In genomic region chr2:36139096-36139495, GRCm38 (mm10) we compare ENCODE assay signal across 22 mouse cellular contexts. TPM values are rescaled to one million over a fixed set of nuclear protein-coding genes. Genes with fewer than 3 reads are reported as not detected.
A peak's percentile ranks its signal among the peaks of the same experiment; 100 is the strongest.
DNase-seq lines count a peak whose midpoint lies in the region; ATAC-seq and TF ChIP-seq lines count a peak whose summit lies in the region.
"Had no signal": no experiment of that assay in that cellular context is flagged by ENCODE, and none has a peak within 500 bp of the region (broad histone marks: within the 10 kb centered on the region; RNA-seq: fewer than 3 reads in every experiment).

No protein-coding gene starts in this region.

- intact Hi-C loops in heart, postnatal 25 days (cut with DNase I), result loop anchor here (5.0 kb wide), 2 partner anchors 92 to 127 kb away; partner anchors contain the start of genes Morn5 and Ndufa8

- H3K27me3 ChIP-seq in heart, embryonic 12.5 days (replicated peaks), result no peaks in the 10 kb centered on the region
- no peaks in the 10 kb centered on the region for H3K27me3 ChIP-seq in liver, adult 2 months (ENCODE audit: control insufficient read depth, insufficient read depth, low read length)
- no peaks in the 10 kb centered on the region for H3K27me3 ChIP-seq in liver, embryonic 11.5 days (replicated peaks; ENCODE audit: control insufficient read depth, insufficient read depth, low read length)
- H3K27me3 ChIP-seq in heart, embryonic 16.5 days (ENCODE audit: control insufficient read depth, insufficient read depth, low read length), result no peaks in the 10 kb centered on the region
- H3K27me3 ChIP-seq: embryonic facial prominence, embryonic 15.5 days; forebrain, embryonic 12.5 days; hindbrain, embryonic 12.5 days; limb, embryonic 13.5 days; neural tube, embryonic 13.5 days had no signal

- TF ChIP-seq POLR2A in liver, adult 2 months (IDR thresholded peaks at IDR 0.05; ENCODE audit: extremely low read depth, insufficient read depth, low read length), result no peak

- ATAC-seq in heart, embryonic 12.5 days (ENCODE audit: insufficient number of reproducible peaks, low FRiP score), result no peak
- no peak for ATAC-seq in liver, embryonic 11.5 days (replicated peaks; ENCODE audit: low FRiP score)
- no peak for ATAC-seq in heart, embryonic 16.5 days (replicated peaks; ENCODE audit: extremely low read depth, insufficient read depth, low FRiP score)
- ATAC-seq: inflammation-experienced regulatory T-cells, adult 6 months had no signal

- peaks cover 10% of the 10 kb centered on the region; the same call in 1 of the 2 replicates for H3K79me2 ChIP-seq in liver, adult 2 months (ENCODE audit: control insufficient read depth, insufficient read depth, low read length)

- peaks cover 23% of the 10 kb centered on the region for H3K4me1 ChIP-seq in heart, embryonic 12.5 days (replicated peaks)
- peaks cover 9% of the 10 kb centered on the region; the same call in 1 of the 2 replicates for H3K4me1 ChIP-seq in liver, adult 2 months (ENCODE audit: control insufficient read depth, insufficient read depth, low read length)
- H3K4me1 ChIP-seq in liver, embryonic 11.5 days (replicated peaks; ENCODE audit: control insufficient read depth, insufficient read depth, low read length), result peaks cover 12% of the 10 kb centered on the region; the same call in 1 of the 2 replicates
- peaks cover 31% of the 10 kb centered on the region for H3K4me1 ChIP-seq in heart, embryonic 16.5 days (ENCODE audit: control insufficient read depth, insufficient read depth, low read length)

- TF ChIP-seq CTCF in liver, adult 2 months (IDR thresholded peaks at IDR 0.05; ENCODE audit: low read depth, low read length), result no peak

- peaks cover 33% of the 10 kb centered on the region for H3K36me3 ChIP-seq in heart, embryonic 12.5 days
- peaks cover 6% of the 10 kb centered on the region; the same call in 1 of the 2 replicates for H3K36me3 ChIP-seq in liver, adult 2 months (ENCODE audit: control insufficient read depth, insufficient read depth, low read length)
- H3K36me3 ChIP-seq in liver, embryonic 11.5 days (ENCODE audit: control insufficient read depth, insufficient read depth, low read length), result peaks cover 2% of the 10 kb centered on the region; the same call in 1 of the 2 replicates
- H3K36me3 ChIP-seq in heart, embryonic 16.5 days (ENCODE audit: control insufficient read depth, insufficient read depth), result peaks cover 24% of the 10 kb centered on the region

- H3K27ac ChIP-seq in heart, embryonic 12.5 days (ENCODE audit: poor library complexity, severe bottlenecking), result peak overlapping the region; percentile 56; the same call in 1 of the 2 replicates
- H3K27ac ChIP-seq in liver, adult 2 months (replicated peaks; ENCODE audit: insufficient read depth, low read depth, low read length), result no peak overlapping the region
- no peak overlapping the region for H3K27ac ChIP-seq in liver, embryonic 11.5 days (ENCODE audit: low read depth, low read length)
- H3K27ac ChIP-seq in heart, embryonic 16.5 days (ENCODE audit: low read length), result peak overlapping the region; percentile 79
- H3K27ac ChIP-seq: embryonic facial prominence, embryonic 15.5 days; forebrain, embryonic 12.5 days; hindbrain, embryonic 12.5 days; limb, embryonic 13.5 days; macrophage; neural tube, embryonic 13.5 days had no signal

- peak overlapping the region; percentile 11; the same call in 1 of the 2 replicates for H3K4me2 ChIP-seq in heart, embryonic 12.5 days
- no peak overlapping the region for H3K4me2 ChIP-seq in liver, embryonic 11.5 days
- H3K4me2 ChIP-seq in heart, embryonic 16.5 days (ENCODE audit: low read depth, low read length), result peak overlapping the region; percentile 37; the same call in 1 of the 2 replicates
- H3K4me2 ChIP-seq: embryonic facial prominence, embryonic 15.5 days; forebrain, embryonic 12.5 days; hindbrain, embryonic 12.5 days; limb, embryonic 13.5 days; midbrain, embryonic 11.5 days; neural tube, embryonic 13.5 days had no signal

- no peaks in the 10 kb centered on the region for H3K9me3 ChIP-seq in heart, embryonic 12.5 days (replicated peaks)
- H3K9me3 ChIP-seq in liver, embryonic 11.5 days (ENCODE audit: control insufficient read depth, low read length), result no peaks in the 10 kb centered on the region
- H3K9me3 ChIP-seq in heart, embryonic 16.5 days (replicated peaks; ENCODE audit: control insufficient read depth, low read length), result no peaks in the 10 kb centered on the region
- H3K9me3 ChIP-seq: embryonic facial prominence, embryonic 15.5 days; forebrain, embryonic 12.5 days; hindbrain, embryonic 12.5 days; limb, embryonic 13.5 days; neural tube, embryonic 13.5 days had no signal

- 27% methylated on average over 2 of the region's 2 CpGs for WGBS in heart, embryonic 12.5 days
- WGBS in liver, adult 2 months, result 61% methylated on average over 2 of the region's 2 CpGs
- 75% methylated on average over 2 of the region's 2 CpGs for WGBS in liver, embryonic 11.5 days
- WGBS in heart, embryonic 16.5 days, result 23% methylated on average over 2 of the region's 2 CpGs

- no peak for DNase-seq in heart, postnatal 25 days (ENCODE audit: low spot score)
- DNase-seq in liver, adult 2 months (ENCODE audit: extremely low read depth, low read depth, low spot score), result peak; percentile 16
- no peak for DNase-seq in liver, embryonic 11.5 days (ENCODE audit: low spot score)
- peak; percentile 27 for DNase-seq in Muller cell, postnatal 12 days (ENCODE audit: inconsistent ontology term)
- DNase-seq in thymus, postnatal 0 days (ENCODE audit: low spot score), result no peak
- DNase-seq in urinary bladder, postnatal 4 days (ENCODE audit: low spot score in 2 of 2), result no peak
- DNase-seq: cerebellum, adult 9-11 months; embryo, embryonic 11 days; gastrocnemius, postnatal 36 days; kidney, postnatal 4 days; spleen, adult 18-20 months; thymus, postnatal 14 days had no signal

- H3K4me3 ChIP-seq in heart, embryonic 12.5 days, result no peak overlapping the region
- no peak overlapping the region for H3K4me3 ChIP-seq in liver, adult 2 months (ENCODE audit: insufficient read depth, low read depth, low read length)
- no peak overlapping the region for H3K4me3 ChIP-seq in liver, embryonic 11.5 days (ENCODE audit: low read depth, low read length)
- no peak overlapping the region for H3K4me3 ChIP-seq in heart, embryonic 16.5 days (ENCODE audit: low read length)
- H3K4me3 ChIP-seq: embryonic facial prominence, embryonic 15.5 days; forebrain, embryonic 12.5 days; hindbrain, embryonic 12.5 days; limb, embryonic 13.5 days; neural tube, embryonic 13.5 days had no signal

- no peak overlapping the region for H3K9ac ChIP-seq in heart, embryonic 12.5 days
- no peak overlapping the region for H3K9ac ChIP-seq in liver, adult 2 months (ENCODE audit: low read depth, low read length)
- H3K9ac ChIP-seq in liver, embryonic 11.5 days (ENCODE audit: low read depth, low read length), result no peak overlapping the region
- peak overlapping the region; percentile 42; the same call in 1 of the 2 replicates for H3K9ac ChIP-seq in heart, embryonic 16.5 days (ENCODE audit: low read length)
- H3K9ac ChIP-seq: embryonic facial prominence, embryonic 15.5 days; forebrain, embryonic 12.5 days; hindbrain, embryonic 12.5 days; limb, embryonic 13.5 days; neural tube, embryonic 13.5 days had no signal

RNA-seq across cellular contexts. Expression of gene Rbm18, which starts 2.5 kb away (rescaled TPM):
- 52.4 and 56.1 TPM in 2 replicates for polyA plus RNA-seq in heart, embryonic 12.5 days (2016; fragmentation: Nextera tagmentation; extraction: Ambion mirVana)
- 10 to 100 TPM; 34.5 to 38.1 TPM for total RNA-seq in heart, postnatal 25 days (2021)
- total RNA-seq in liver, adult 2 months (2014; rRNA removed), result 13.3 and 14.2 TPM in 2 replicates
- 4.8 and 5.6 TPM in 2 replicates for polyA plus RNA-seq in liver, adult 2 months (2012; rRNA removed)
- polyA plus RNA-seq in liver, embryonic 11.5 days (2014; fragmentation: Nextera tagmentation; extraction: Ambion mirVana), result 38.4 and 42.8 TPM in 2 replicates
- polyA plus RNA-seq in heart, embryonic 16.5 days (2015; fragmentation: Nextera tagmentation; extraction: Ambion mirVana), result 66.1 and 69.5 TPM in 2 replicates
- polyA plus RNA-seq in thymus, postnatal 0 days (2015; fragmentation: Nextera tagmentation; extraction: Ambion mirVana), result 48.4 and 51.8 TPM in 2 replicates

RNA-seq across cellular contexts. Expression of gene Mrrf, which starts 2.9 kb away (rescaled TPM):
- polyA plus RNA-seq in heart, embryonic 12.5 days (2016; fragmentation: Nextera tagmentation; extraction: Ambion mirVana), result 26.3 and 34.2 TPM in 2 replicates
- 10 to 100 TPM; 41.9 to 43.3 TPM for total RNA-seq in heart, postnatal 25 days (2021)
- 20.0 and 28.7 TPM in 2 replicates for total RNA-seq in liver, adult 2 months (2014; rRNA removed)
- 28.0 and 31.4 TPM in 2 replicates for polyA plus RNA-seq in liver, adult 2 months (2012; rRNA removed)
- 31.4 and 36.2 TPM in 2 replicates for polyA plus RNA-seq in liver, embryonic 11.5 days (2014; fragmentation: Nextera tagmentation; extraction: Ambion mirVana)
- polyA plus RNA-seq in heart, embryonic 16.5 days (2015; fragmentation: Nextera tagmentation; extraction: Ambion mirVana), result 38.6 and 41.7 TPM in 2 replicates
- 19.7 and 23.0 TPM in 2 replicates for polyA plus RNA-seq in thymus, postnatal 0 days (2015; fragmentation: Nextera tagmentation; extraction: Ambion mirVana)

RNA-seq across cellular contexts. Expression of gene Lhx6, which starts 33.9 kb away (rescaled TPM):
- polyA plus RNA-seq in heart, embryonic 12.5 days (2016; fragmentation: Nextera tagmentation; extraction: Ambion mirVana), result 0.46 and 0.55 TPM in 2 replicates
- 1 to 10 TPM; 5.1 to 5.6 TPM for total RNA-seq in heart, postnatal 25 days (2021)
- 0.37 and 0.67 TPM in 2 replicates for total RNA-seq in liver, adult 2 months (2014; rRNA removed)
- polyA plus RNA-seq in liver, adult 2 months (2012; rRNA removed), result 1.7 and 3.0 TPM in 2 replicates
- polyA plus RNA-seq in liver, embryonic 11.5 days (2014; fragmentation: Nextera tagmentation; extraction: Ambion mirVana), result 0.59 and 0.99 TPM in 2 replicates
- 1.3 and 1.8 TPM in 2 replicates for polyA plus RNA-seq in heart, embryonic 16.5 days (2015; fragmentation: Nextera tagmentation; extraction: Ambion mirVana)
- polyA plus RNA-seq in thymus, postnatal 0 days (2015; fragmentation: Nextera tagmentation; extraction: Ambion mirVana), result 0.27 and 0.64 TPM in 2 replicates
- polyA plus RNA-seq: inflammation-experienced regulatory T-cells, adult 6 months; macrophage had no signal

Comparison
In these comparisons a context has a peak if more than half of its experiments do, and no peak if none do; other contexts are left out.
1. DNase-seq: peak in liver, adult 2 months (single experiment) and Muller cell, postnatal 12 days (single experiment); none in heart, postnatal 25 days (single experiment), liver, embryonic 11.5 days (single experiment), thymus, postnatal 0 days (single experiment) and urinary bladder, postnatal 4 days (0 of 2).
2. H3K27ac ChIP-seq: peak in heart, embryonic 12.5 days (single experiment) and heart, embryonic 16.5 days (single experiment); none in liver, adult 2 months (single experiment) and liver, embryonic 11.5 days (single experiment).